Mouse (Mus musculus) stomach, postnatal 0 days (tissue): Measurements from ENCODE around the gene Plxna2. TPM values are rescaled to one million over a fixed set of nuclear protein-coding genes. Genes with fewer than 3 reads are reported as not detected.
A peak's percentile ranks its signal among the peaks of the same experiment; 100 is the strongest.

Source experiments
- ATAC-seq: fragments of 200-750 bp; cut with Nextera tagmentation; 2 replicates; pipeline ENCODE4 v1.8.0; 2017; ENCODE audit not compliant: low FRiP score, low TSS enrichment
- DNase-seq: peaks from one replicate; pipeline ENCODE4 v3.0.0-alpha.2; 2016; ENCODE audit warnings: low spot score
- H3K27ac ChIP-seq: fragments of 300-500 bp; sonication (generic); replicated peaks from 2 replicates; pipeline ENCODE4 v1.5.1; 2014; ENCODE audit warnings: mild to moderate bottlenecking, control low read depth
- H3K27me3 ChIP-seq: fragments of 300-500 bp; sonication (generic); 2 replicates; pipeline ENCODE4 v1.6.1; 2014; ENCODE audit warnings: low read length; ENCODE audit not compliant: control insufficient read depth, insufficient read depth
- H3K36me3 ChIP-seq: fragments of 300-500 bp; sonication (generic); 2 replicates; pipeline ENCODE4 v1.6.1; 2014; ENCODE audit warnings: low read length, mixed read lengths; ENCODE audit not compliant: control insufficient read depth, insufficient read depth
- H3K4me1 ChIP-seq: fragments of 300-500 bp; sonication (generic); replicated peaks from 2 replicates; pipeline ENCODE4 v1.6.1; 2014; ENCODE audit warnings: antibody characterized with exemption; ENCODE audit not compliant: control insufficient read depth, insufficient read depth
- H3K4me2 ChIP-seq: fragments of 300-500 bp; sonication (generic); replicated peaks from 2 replicates; pipeline ENCODE4 v1.6.1; 2014; ENCODE audit warnings: low read depth, mild to moderate bottlenecking, control low read depth, moderate library complexity
- H3K4me3 ChIP-seq: fragments of 300-500 bp; sonication (generic); 2 replicates; pipeline ENCODE4 v1.5.1; 2014; ENCODE audit warnings: low read depth, low read length, control low read depth
- H3K9ac ChIP-seq: fragments of 300-500 bp; sonication (generic); 2 replicates; pipeline ENCODE4 v1.6.1; 2014; ENCODE audit warnings: mild to moderate bottlenecking, low read length, control low read depth, mixed read lengths
- H3K9me3 ChIP-seq: fragments of 300-500 bp; sonication (generic); 2 replicates; pipeline ENCODE4 v1.6.1; 2016; ENCODE audit warnings: low read length; ENCODE audit not compliant: control insufficient read depth
- CTCF ChIP-seq: IDR thresholded peaks from 2 replicates; pipeline ENCODE4 v1.5.1; 2016; ENCODE audit warnings: antibody characterized with exemption, low read depth, mild to moderate bottlenecking, moderate library complexity
- EP300 ChIP-seq: optimal IDR thresholded peaks from 2 replicates; pipeline ENCODE3; 2016; ENCODE audit warnings: antibody characterized with exemption
- WGBS: fragments of 180-500 bp; shearing (Covaris S2); extraction: QIAGEN DNeasy Blood & Tissue Kit; methylation state at CpG from one replicate; pipeline ENCODE4 v1.1.7; 2014; 5-methylcytosine and 5-hydroxymethylcytosine counted together
- polyA plus RNA-seq: library from polyadenylated mRNA; unstranded; fragments of >200 nt; fragmentation: Nextera tagmentation; extraction: Ambion mirVana; gene quantifications from 2 replicates; pipeline ENCODE4 v1.2.1, GENCODE M21; 2015

Plxna2 gene
- polyA plus RNA-seq, 1 experiment from 2014 or later = 3.5 TPM

DNA sequence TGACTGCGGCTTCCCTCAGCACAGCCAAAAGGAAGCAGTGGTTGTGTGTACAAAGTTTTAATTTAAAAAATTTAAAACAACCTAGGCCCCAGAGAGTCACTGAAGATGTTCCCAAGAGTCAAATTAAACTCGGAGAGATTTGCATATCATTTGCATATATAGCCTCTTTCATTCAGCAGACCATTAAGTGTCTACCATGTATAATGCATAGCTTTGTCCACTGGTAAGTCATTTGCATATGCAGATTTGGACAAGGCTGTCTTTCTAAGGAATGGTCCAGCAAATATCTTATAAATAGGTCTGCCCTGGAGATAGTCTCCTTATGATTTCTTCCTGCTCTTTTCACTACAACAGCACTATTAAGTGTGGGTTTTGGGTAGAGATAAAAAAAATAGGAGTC is 103.2 kb downstream of the Plxna2 start:
- ATAC-seq (no peak), DNase-seq (no peak)
- no peak overlapping the region for H3K9ac ChIP-seq
- no peak overlapping the region for H3K4me2 ChIP-seq
- H3K4me1 ChIP-seq = no peaks in the 10 kb centered on the region
- H3K9me3 ChIP-seq = no peaks in the 10 kb centered on the region
- H3K27ac ChIP-seq = no peak overlapping the region
- TF ChIP-seq EP300 = no peak
- no peak for TF ChIP-seq CTCF
- no peaks in the 10 kb centered on the region for H3K27me3 ChIP-seq
- no peaks in the 10 kb centered on the region for H3K36me3 ChIP-seq
- WGBS = 90% methylated on average over 2 of the region's 2 CpGs
- H3K4me3 ChIP-seq = no peak overlapping the region

DNA sequence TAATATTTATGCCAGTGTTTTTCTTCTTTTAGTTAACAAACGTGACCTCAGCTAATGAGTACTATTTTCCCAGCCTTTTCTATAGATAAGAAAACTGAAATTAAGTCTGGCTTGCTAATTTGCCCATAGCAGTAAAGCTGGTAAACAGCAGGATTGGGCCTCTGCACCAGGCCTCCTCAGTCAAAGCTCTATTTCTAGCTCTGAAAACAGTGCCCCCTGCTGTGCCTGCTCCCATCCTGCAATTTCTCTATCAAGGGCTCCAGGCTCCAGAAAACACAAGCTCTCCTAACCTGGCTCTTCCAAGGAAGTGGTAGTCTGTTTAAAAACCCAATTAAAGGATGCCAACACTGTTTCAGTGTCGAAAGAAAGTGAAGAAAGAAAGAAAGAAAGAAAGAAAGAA is 104.3 kb downstream of the Plxna2 start:
- WGBS = 62% methylated on average over 2 of the region's 2 CpGs
- Histone ChIP-seq H3K4me2 (no peak overlapping the region), H3K27ac (no peak overlapping the region), H3K9me3 (no peaks in the 10 kb centered on the region), H3K36me3 (no peaks in the 10 kb centered on the region), H3K4me3 (no peak overlapping the region), H3K4me1 (no peaks in the 10 kb centered on the region), H3K27me3 (no peaks in the 10 kb centered on the region), H3K9ac (no peak overlapping the region)
- peak; percentile 82 for DNase-seq
- ATAC-seq = peak; percentile 59; the same call in 1 of the 2 replicates
- TF ChIP-seq EP300 (no peak), CTCF (peak; percentile 80)

- DNase-seq (no peak), ATAC-seq (no peak)
- H3K27me3 ChIP-seq = no peaks in the 10 kb centered on the region
- WGBS = 89% methylated on average over 2 of the region's 2 CpGs
- no peaks in the 10 kb centered on the region for H3K9me3 ChIP-seq
- TF ChIP-seq CTCF (no peak), EP300 (no peak)
- H3K27ac ChIP-seq = no peak overlapping the region
- no peak overlapping the region for H3K4me2 ChIP-seq
- no peaks in the 10 kb centered on the region for H3K36me3 ChIP-seq
- H3K4me1 ChIP-seq = no peaks in the 10 kb centered on the region
- no peak overlapping the region for H3K4me3 ChIP-seq
- H3K9ac ChIP-seq = no peak overlapping the region
These were observed 116.8 kb downstream of the Plxna2 start for GRCm38 (mm10) chr1:194734836-194735235.

GRCm38 (mm10) chr1:194739894-194740293 is 121.9 kb downstream of the Plxna2 start:
- Histone ChIP-seq H3K9me3 (no peaks in the 10 kb centered on the region), H3K27me3 (no peaks in the 10 kb centered on the region), H3K4me2 (no peak overlapping the region), H3K27ac (peak overlapping the region; percentile 49; the same call in 1 of the 2 replicates), H3K36me3 (no peaks in the 10 kb centered on the region), H3K9ac (no peak overlapping the region), H3K4me3 (no peak overlapping the region), H3K4me1 (no peaks in the 10 kb centered on the region)
- ATAC-seq (no peak), DNase-seq (no peak)
- no peak for TF ChIP-seq EP300
- no peak for TF ChIP-seq CTCF

GRCm38 (mm10) chr1:194742901-194743422 is 124.9 kb downstream of the Plxna2 start:
- no peak overlapping the region for H3K27ac ChIP-seq
- no peaks in the 10 kb centered on the region for H3K27me3 ChIP-seq
- 0 out of 2 replicates have a peak, but pooled peaks cover 4% of the 10 kb centered on the region for H3K4me1 ChIP-seq
- H3K4me3 ChIP-seq = no peak overlapping the region
- no peaks in the 10 kb centered on the region for H3K36me3 ChIP-seq
- H3K9ac ChIP-seq = no peak overlapping the region
- no peaks in the 10 kb centered on the region for H3K9me3 ChIP-seq
- no peak for TF ChIP-seq EP300
- TF ChIP-seq CTCF = no peak
- DNase-seq (no peak), ATAC-seq (no peak)
- no peak overlapping the region for H3K4me2 ChIP-seq
- WGBS = 39% methylated on average over 2 of the region's 2 CpGs

- Histone ChIP-seq H3K27me3 (no peaks in the 10 kb centered on the region), H3K9me3 (no peaks in the 10 kb centered on the region), H3K27ac (no peak overlapping the region), H3K9ac (no peak overlapping the region), H3K4me2 (no peak overlapping the region), H3K36me3 (no peaks in the 10 kb centered on the region), H3K4me3 (no peak overlapping the region), H3K4me1 (0 out of 2 replicates have a peak, but pooled peaks cover 4% of the 10 kb centered on the region)
- TF ChIP-seq EP300 (no peak), CTCF (no peak)
- no peak for DNase-seq
- ATAC-seq = no peak
- 88% methylated on average over 2 of the region's 2 CpGs for WGBS
These were observed 127.3 kb downstream of the Plxna2 start for GRCm38 (mm10) chr1:194745177-194745934.
